Mouse (Mus musculus): ENCODE data around the gene Alas2.

GRCm38 (mm10) chrX:150589696-150590095 is 42.5 kb downstream of the Alas2 start, which contains the start of gene Apex2:
- TF ChIP-seq CTCF (IDR thresholded peaks at IDR 0.05; ENCODE audit: borderline replicate concordance, insufficient read depth, low read depth, low read length): no peak
- no peak for TF ChIP-seq POLR2A (IDR thresholded peaks at IDR 0.05; ENCODE audit: borderline replicate concordance, insufficient read depth, low read length)

All from cerebellum, adult 2 months (tissue).